Mouse (Mus musculus): ENCODE data around the gene Terf2. TPM values are rescaled to one million over a fixed set of nuclear protein-coding genes. Genes with fewer than 3 reads are reported as not detected.
"Not testable (repeated sequence)": the region's sequence is repeated elsewhere in the genome, so short reads cannot be mapped to it uniquely, and the experiment has no call there.

Gene Terf2
- total RNA-seq, 2 experiments from 2014 or later: 20.2 to 25.1 TPM

DNA sequence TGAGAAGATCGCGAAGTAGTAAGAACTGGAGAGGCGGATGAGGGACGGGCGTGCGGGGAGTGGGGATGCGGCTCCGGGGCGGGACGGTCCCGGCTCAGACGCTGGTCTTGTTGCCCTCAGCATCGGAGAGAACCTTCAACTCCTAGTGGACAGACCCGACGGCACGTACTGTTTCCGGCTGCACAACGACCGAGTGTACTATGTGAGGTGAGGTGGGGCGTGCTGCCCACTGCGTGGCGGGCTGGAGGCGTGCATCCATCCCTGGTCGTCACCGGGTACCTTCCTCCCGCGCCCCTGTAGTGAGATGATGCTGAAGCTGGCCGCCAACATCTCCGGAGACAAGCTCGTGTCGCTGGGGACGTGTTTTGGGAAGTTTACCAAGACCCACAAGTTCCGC lies 39.4 kb downstream of the Terf2 start:
- no peak for DNase-seq

DNA sequence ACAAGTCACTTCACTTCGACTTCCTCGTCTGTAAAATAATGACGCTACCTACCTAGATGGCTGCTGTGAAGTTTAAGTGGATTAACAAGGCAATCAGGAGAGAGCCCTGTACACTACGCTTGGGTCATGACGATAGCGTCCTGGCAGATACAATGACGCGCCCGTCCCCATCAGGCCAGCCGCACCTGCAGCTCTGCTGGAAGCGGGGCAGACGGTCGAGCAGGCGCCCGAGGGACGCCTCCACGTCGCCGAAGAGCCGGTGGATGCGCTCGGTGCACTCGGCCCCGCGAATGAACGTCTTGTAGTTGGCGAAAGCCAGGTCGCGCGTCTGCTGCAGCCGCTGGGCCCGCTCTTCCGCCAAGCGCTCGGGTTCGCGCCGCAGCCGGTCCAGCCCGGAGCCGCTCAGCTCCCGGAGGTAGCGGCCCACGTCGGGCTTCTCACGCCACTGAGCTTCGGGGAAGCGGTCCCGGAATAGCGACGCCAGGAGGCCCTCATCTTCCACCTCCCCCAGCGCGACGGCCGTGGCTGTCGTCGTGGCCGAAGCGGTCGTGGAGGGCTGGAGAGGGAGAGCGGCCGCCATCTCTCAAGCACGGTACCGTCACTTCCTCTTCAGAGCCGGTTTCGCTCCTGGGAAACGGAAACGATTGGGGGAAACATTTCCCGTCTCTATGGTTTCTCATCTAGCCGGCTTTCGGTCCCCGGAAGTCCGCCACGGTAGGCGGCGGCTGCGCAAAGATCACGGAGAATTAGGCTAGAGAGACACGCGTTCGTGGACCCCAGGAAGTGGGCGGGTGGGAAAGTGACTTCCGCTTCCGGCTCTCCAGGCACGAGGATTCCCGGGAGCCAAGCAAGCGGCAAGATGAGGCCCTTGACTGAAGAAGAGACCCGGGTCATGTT lies 40.0 kb downstream of the Terf2 start, which contains the start of the genes Cog8 and Nip7:
Cog8 (minus strand) TSS at position 614 of the 897 bp plus-strand sequence.
Nip7 (plus strand) TSS at position 802 of the 897 bp plus-strand sequence.
- DNase-seq: peak; percentile 95

DNA sequence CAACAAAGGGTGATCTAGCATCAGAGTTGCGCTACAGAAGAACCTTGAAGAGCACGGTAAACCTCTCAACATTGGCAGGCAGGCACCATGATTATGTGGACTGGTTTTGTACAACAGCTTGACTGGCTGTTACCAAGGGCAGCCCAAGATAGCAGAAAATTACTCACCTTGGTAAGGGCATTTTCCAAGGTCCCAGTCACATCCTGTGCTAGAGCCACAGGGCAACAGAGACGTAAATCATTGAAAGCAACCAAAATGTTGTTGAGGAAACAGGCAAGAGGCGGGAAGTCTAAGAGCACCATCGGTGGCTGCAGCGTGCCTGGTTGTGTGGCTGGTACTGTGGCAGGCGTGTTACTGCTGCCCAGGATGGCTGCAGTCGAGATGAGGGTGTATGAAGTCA lies 44.3 kb downstream of the Terf2 start:
- DNase-seq: no peak

DNA sequence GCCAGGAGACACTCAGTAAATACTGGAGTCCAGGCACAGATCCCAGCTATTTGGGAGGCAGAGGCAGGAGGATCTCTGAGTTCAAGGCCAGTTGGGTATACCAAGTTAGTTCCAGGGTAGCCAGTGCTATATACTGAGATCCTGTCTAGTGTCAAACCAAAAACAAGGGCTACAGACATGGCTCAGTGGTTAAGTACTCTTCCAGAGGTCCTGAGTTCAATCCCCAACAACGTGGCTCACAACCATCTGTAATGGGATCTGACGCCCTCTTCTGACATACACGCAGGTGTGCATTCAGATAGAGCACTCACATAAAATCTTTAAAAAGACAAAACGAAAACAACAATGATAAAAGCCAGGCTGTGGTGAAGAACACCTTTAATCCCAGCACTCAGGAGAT lies 46.9 kb downstream of the Terf2 start:
- DNase-seq: no peak

GRCm38 (mm10) chr8:107048061-107048941 lies 48.0 kb downstream of the Terf2 start, which contains the start of gene Pdf:
Gene Pdf, minus strand, starts transcription at chr8:107048614.
- peak; percentile 84 for DNase-seq

DNA sequence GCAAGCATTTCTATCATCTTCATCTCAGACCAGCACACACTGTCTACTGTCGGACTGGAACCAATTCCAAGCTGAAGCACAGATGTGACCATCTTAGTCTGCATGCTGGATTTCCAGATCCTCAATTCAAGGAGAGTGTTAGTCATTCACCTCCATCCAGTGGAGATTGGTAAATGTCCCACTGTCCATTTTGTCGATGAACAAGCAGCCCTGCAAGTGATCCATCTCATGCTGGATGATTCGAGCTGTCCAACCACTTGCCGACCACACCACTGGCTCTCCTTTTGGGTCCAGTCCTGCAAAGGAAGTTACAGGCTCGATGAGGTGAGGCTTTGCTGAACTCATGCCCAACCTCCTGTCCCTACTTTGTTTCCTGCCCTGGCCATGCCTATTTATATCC lies 49.4 kb downstream of the Terf2 start:
- no peak for DNase-seq

GRCm38 (mm10) chr8:107045478-107045877 lies 50.9 kb downstream of the Terf2 start:
- no peak for DNase-seq

- no peak for DNase-seq
Observed at GRCm38 (mm10) chr8:107040632-107041031, 55.7 kb downstream of the Terf2 start.

DNA sequence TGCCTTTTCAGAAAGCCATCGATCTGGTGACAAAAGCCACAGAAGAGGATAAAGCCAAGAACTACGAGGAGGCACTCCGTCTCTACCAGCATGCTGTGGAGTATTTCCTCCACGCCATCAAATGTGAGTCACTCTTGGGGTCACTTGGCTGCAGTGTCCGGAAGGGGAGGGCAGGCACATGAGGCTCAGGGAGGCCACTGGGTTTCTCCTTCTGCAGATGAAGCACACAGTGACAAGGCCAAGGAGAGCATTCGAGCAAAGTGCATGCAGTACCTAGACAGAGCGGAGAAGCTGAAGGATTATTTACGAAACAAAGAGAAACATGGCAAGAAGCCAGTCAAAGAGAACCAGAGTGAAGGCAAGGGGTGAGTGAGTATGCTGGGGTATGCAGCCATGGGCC lies 59.7 kb downstream of the Terf2 start:
- peak; percentile 20 for DNase-seq

DNA sequence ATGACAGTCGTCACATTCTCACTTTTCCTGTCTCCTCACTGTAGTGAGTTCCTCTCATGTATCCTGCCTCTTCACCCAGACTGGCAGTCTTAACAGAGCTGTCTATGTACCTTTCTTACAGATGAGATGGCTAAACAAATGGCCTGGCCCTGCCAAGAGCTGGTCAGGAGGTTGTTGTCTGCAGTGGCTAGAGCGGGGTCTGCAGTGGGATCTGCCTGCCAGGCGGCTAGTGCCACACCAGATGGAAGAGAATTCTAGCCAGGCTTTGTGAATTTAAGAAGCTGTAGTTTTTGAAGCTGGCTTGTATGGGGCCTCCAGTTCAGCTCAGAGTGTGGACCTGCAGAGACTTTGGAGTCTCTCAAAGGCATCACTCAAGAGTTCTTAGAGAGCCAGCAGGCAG lies 60.7 kb downstream of the Terf2 start:
- DNase-seq: no peak

DNA sequence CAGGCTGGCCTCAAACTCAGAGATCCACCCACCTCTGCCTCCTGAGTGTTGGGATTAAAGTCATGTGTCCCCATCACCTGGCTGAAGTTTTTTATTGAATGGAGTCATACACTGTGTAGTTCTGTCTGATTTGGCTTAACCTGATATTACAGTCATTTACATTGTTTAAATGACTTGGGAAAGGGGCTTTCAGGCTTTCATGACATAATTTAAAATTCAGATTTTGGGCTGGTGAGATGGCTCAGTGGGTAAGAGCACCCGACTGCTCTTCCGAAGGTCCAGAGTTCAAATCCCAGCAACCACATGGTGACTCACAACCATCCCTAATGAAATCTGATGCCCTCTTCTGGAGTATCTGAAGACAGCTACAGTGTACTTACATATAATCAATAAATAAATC lies 62.7 kb downstream of the Terf2 start:
- not testable (repeated sequence) for DNase-seq

GRCm38 (mm10) chr8:107031577-107032090 lies 64.7 kb downstream of the Terf2 start:
- DNase-seq: no peak

- peak; percentile 98 for DNase-seq
Observed at GRCm38 (mm10) chr8:107030650-107031576, 65.4 kb downstream of the Terf2 start, which contains the start of gene Vps4a. Gene Vps4a, plus strand, starts transcription at chr8:107031222.

DNA sequence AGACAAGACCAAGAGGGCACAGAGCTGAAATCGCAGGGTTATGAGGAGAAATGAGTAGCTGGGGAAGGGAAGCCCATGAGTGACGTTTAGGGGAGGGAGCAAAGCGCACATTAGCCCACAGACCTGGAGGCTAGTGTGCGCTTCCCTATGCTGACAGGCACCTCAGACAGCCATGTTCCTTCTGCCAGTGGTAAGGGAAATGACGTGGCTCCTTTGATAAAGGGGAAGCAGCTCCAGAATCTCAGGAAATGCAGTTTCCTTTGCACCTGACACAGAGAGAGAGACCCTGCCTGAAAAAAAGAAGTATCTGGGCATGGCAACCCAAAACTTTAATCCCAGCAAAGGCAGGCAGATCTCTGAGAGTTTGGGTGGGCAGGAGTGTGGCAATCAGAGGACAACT lies 66.3 kb downstream of the Terf2 start:
- DNase-seq: no peak

GRCm38 (mm10) chr8:107029310-107029709 lies 67.0 kb downstream of the Terf2 start:
- no peak for DNase-seq

DNA sequence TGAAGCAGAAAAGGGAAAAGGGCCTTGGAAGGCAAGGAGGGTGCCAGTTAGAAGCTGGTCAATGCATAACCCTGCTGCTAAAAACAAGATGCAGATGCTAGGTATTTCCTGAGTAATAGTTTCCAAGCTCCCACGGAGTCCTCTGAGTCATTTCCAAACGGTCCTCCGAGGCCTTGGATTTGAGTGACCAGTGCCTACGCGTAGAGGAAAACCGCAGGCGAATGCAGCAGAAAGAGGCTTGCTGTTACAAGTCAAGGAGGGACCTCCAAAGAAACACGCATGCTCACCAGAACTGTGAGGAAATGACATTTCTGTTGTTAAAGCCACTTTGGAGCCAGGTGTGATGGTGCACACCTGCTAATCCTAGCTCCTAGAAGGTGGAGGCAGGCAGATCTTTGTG lies 72.9 kb downstream of the Terf2 start:
- DNase-seq: no peak

Small RNAs within 50 kb of the gene (microRNA-seq; reads per million reads assigned to microRNA genes)
- gene Mir7075: 0.69 to 2.5 reads per million in 2 experiments

Other genes with a start within 250 kb of the Terf2 start
- 1 to 10 TPM; 1.3 to 2.4 TPM for gene Has3, start 226.3 kb downstream of the Terf2 start, total RNA-seq (2021)
- gene Utp4, start 202.9 kb downstream of the Terf2 start, total RNA-seq (2021): 10 to 100 TPM; 25.1 to 30.1 TPM
- 10 to 100 TPM; 26.5 to 27.5 TPM for gene Sntb2, start 160.8 kb downstream of the Terf2 start, total RNA-seq (2021)
- 10 to 100 TPM; 54.2 to 59.1 TPM for gene Vps4a, start 65.3 kb downstream of the Terf2 start, total RNA-seq (2021)
- gene Pdf, start 47.9 kb downstream of the Terf2 start, total RNA-seq (2021): 10 to 100 TPM; 39.0 TPM
- 10 to 100 TPM; 16.9 to 18.3 TPM for gene Cog8, start 39.9 kb downstream of the Terf2 start, total RNA-seq (2021)
- gene Nip7, start 39.7 kb downstream of the Terf2 start, total RNA-seq (2021): 10 to 100 TPM; 37.4 to 41.1 TPM
- gene Tmed6, start 30.9 kb downstream of the Terf2 start, total RNA-seq (2021): not detected
- 10 to 100 TPM; 55.6 to 59.6 TPM for gene Cyb5b, start 54.1 kb upstream of the Terf2 start, total RNA-seq (2021)
- 10 to 100 TPM; 46.5 to 49.4 TPM for gene Nfat5, start 196.9 kb upstream of the Terf2 start, total RNA-seq (2021)

Measured in heart, postnatal 4 days (tissue).